Mouse (Mus musculus): ENCODE data around the gene Ripply2.

DNA sequence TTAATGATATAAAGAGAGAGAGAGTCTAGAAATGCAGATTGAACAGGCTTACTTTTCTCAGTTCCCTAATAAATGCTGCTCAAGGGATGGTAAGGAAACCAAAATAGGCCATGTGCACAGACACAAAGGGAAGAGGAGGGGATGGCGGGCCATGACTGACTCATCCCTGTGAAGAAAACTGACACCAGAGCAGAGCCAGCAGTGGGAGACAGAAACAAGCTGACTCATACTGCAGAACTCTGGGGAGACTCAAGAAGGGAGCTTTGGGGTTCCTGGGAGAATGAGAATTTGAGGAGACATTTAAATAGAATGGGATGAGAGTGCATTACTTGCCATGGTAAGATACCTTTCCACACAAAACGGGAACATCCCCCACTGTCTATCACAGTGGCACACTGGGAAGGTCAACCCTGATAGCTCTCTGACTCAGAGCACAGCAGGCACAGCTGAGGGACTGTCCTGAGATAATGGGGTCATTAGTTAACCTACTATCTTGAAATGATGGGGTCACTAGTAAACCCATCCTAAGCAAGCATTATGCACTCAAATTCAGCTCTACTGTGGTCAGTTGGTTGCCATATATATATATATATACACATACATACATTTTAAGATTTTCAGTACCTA is 15.3 kb upstream of the Ripply2 start:
- TF ChIP-seq E2F4 (IDR thresholded peaks at IDR 0.05; ENCODE audit: insufficient read depth) (no peak), TCF12 (IDR thresholded peaks at IDR 0.05; ENCODE audit: insufficient read depth, poor library complexity, severe bottlenecking) (no peak), POLR2A (IDR thresholded peaks at IDR 0.05; ENCODE audit: insufficient read length, low read depth) (no peak), MYOG (IDR thresholded peaks at IDR 0.05; ENCODE audit: control insufficient read depth in 1 of 3, insufficient read depth in 1 of 3, insufficient read length in 2 of 3, low read depth in 2 of 3) (peak in 1 of 3 experiments; percentile 19), TCF3 (IDR thresholded peaks at IDR 0.05; ENCODE audit: insufficient read length, low read depth) (no peak)

All from myocyte (in vitro differentiated cells).